Mouse (Mus musculus) ovary, adult 10 weeks (tissue): Measurements from ENCODE around the gene Tjp3. TPM values are rescaled to one million over a fixed set of nuclear protein-coding genes. Genes with fewer than 3 reads are reported as not detected.

Experiments
- polyA plus RNA-seq: library from polyadenylated mRNA; stranded (reverse); fragments of 350-450 nt; fragmentation: Illumina TruSeq; extraction: RNeasy Lipid Tissue Mini Kit (QIAGEN cat#74804); gene quantifications from one replicate; pipeline ENCODE4 v1.2.3, GENCODE M21; 2014

Gene Tjp3
- not detected for polyA plus RNA-seq

DNA sequence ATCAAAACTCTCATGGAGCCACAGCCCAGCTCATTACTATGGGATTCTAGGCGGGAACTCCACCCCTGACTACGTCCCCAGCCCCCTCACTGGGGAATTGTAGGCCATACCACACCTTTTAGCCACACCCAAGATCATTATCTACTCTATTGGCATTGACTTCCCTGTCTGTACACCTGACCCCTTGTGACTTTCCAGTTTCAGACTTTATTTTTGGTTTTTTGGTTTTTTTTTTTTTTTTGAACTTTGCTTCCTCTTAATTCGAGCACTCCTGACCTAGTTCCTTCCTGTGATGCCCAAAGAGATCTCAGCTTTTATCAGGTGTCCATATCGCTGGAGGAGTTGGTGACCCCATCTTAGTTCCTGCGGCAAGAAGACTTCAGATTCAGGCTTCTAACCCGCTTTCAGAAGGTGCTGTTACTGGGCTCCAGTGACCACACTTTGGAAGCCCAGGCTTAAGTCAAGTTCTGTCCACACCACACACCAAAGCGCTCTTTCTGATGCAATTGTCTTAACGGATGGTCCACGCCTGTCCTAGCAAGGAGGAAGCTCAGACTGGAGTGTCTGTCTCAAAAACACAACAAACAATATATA lies at the start of gene Tjp3:
Gene Tjp3 (minus strand): TSS at position 71 of the 594 bp plus-strand sequence.

DNA sequence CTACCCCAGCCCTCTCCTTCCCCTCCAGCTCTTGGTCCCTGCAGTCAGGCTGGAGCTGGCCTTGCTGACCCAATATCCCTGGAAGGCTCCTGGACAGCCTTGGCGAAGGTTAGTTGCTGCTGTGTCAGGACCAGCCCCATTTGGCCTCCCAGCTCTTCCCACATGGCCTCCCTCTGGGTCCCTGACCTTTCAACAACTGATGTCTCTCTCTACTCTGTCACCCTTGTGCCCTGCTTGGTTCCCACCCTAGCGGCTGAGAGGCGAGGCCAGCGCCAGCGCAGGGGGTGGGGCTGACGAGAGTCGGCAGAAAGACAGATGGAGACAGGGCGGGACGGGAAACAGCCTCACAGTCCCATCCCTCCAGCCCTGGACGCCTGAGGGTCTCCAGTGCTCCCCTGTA lies 37.0 kb upstream of the Tjp3 start, which contains the start of gene Tbxa2r:
Gene Tbxa2r (plus strand): TSS at position 346 of the 400 bp plus-strand sequence.

DNA sequence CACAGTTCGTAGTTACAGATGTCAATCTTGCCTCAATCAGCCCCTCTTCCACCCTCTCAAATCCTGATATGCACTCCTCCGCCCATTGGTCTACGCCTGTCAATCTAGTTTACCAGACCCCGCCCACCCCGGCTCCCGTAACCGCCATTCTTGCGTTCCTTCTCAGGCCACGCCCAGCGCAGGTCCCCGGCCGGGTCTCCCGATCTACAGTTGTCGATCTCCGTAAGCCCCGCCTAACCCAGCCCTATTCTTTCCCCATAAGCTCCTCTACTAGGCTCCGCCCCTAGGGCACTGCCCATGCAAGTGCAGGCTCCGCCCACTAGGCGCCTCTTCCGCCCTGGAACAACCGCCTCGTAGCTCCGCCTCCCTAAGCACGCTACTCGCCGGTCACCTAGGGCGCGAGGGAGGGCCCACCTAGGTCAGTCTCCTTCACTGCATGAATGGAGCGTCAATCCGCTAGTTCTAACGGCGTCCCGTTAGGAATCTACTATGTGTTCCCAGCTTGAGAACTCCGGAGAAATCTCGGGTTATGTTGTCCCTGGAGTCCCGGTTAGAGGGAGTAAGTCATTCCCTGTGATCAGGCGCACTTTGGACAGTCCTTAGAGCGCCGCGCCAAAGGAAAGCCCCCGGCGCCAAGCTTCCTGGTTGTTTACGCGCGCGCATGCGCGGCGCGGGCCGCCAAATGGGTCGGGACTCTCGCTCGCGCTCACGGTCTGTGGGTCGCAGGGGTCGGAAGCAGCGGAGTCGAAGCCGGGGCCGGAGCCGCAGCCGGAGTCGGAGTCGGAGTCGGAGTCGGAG lies 29.4 kb upstream of the Tjp3 start, which contains the start of gene Cactin:
Gene Cactin (plus strand): TSS at position 554 of the 798 bp plus-strand sequence.

DNA sequence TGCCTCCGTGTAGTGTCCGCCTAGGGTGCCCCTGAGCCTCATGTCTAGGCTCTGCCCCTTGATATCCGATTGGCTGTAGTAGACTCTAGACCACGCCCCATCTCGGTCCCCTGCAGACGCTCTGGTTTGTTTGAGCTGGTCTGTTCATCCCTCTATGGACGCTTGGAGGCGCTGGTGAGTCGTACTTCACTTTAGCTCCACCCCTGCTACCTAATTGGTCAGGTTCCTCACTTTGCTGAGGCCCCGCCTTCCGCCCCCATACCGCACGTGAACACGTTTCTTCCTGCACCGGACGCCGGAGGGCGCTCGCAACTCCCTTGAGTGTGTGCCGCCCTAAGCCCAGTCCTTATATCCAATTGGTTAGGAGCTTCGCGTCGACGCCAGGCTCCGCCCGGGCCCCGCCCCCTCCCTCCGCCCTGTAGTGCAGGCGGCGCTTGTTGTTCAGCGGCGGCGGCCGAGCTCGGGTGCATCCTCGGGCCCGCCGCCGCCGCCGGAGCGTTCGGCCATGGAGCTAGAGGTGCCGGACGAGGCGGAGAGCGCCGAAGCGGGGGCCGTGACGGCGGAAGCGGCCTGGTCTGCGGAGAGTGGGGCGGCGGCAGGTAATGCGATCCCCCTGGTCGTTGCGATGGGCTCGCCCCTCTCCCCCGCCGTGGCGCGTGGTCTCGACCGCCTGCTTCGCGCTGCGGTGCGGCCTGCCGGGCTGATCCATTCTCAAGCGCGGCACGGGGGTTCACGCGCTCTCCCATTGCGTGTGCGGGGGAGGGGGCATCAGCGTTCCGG lies 1.4 kb upstream of the Tjp3 start, which contains the start of gene Pip5k1c:
Gene Pip5k1c (plus strand): TSS at position 410 of the 780 bp plus-strand sequence.

DNA sequence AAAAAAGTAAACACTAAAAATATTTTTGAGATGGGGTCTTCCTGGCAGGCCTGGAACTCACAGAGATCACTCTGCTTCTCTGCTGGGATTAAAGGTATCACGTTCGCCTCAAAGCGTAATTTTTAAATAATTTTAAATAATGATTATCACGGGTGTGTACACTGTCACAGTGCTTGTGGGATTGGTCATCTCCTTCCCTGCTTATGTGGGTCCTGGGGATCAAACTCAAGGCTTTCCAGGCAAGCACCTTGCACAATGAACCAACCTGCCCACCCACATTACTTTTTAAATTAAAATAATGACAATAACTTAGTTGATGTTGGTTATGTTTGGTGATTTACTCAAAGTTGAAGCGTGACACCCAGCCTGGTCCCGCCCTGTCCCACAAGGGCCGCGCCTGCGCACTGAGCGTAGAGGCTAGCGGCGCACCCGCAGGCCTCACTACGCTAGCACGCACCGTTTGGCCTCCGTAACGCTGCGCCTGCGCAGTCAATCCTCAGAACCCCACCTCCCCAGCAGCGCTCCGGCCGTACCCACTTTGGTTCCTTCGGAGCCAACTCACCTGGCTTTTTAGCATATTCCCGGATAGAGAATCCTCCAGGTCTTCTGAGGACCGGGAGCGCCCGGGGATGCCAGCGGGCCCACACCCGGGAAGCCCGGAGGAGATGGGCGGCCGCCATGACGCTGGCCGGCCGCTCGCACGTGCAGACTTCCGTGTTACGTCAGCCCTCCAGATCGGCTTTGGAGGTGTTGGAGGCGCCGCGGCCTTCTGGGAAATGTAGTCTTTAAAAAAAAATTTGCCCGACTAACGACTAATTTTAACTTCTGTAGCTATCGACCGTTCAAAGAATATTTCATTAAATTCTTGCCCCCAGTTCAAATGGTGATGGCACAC lies 24.9 kb downstream of the Tjp3 start, which contains the start of the genes Mrpl54 and Apba3:
Gene Mrpl54 (minus strand): TSS at position 724 of the 895 bp plus-strand sequence.
Gene Apba3 (plus strand): TSS at position 750 of the 895 bp plus-strand sequence.

DNA sequence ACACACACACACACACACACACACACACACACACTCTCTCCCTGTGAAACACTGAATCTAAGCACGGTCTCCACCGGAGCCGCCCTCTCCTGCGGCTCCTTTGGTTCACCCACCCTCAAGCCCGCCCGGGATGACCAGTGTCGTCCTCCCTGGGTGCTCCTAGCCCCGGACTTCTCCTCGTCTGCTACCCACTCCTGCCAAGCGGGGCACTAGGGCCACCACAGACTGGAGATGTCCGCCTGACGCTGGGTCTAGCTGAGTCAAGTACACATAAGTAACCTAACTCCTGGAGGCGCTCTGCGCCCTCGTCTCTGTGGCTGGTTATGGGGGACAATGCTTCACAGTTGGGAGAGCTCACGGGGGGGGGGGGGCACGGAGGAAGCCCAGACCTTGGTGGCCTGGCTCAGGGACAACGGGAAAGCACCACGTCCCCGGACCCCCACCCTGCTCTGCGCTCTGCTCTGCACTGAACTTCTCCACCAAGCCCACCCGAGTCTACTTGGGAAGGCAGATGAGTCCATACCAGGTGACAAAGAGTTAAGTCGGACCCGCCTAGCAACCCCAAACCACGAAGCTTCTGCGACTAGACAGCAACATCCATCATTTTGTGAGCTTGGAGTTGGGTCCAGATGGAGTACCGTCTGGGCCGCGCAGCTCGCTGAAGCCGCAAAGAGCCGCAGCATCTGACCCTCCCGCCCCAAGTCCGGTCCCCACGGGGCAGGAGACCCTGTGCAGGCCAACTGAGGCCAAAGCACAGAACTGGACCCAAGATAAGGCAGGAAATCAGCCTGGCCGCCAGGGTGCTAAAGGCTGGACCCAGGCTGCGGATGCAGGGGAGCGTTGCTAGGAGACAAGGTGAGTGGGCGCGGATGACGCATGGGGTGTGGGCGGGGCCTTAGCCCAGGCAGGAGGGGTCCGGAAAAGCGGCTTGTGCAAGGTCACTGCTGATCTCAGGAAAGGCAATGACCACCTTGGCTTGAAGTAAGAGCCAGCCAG lies 38.7 kb downstream of the Tjp3 start, which contains the start of gene Matk:
Gene Matk (plus strand): TSS at position 512 of the 996 bp plus-strand sequence.

DNA sequence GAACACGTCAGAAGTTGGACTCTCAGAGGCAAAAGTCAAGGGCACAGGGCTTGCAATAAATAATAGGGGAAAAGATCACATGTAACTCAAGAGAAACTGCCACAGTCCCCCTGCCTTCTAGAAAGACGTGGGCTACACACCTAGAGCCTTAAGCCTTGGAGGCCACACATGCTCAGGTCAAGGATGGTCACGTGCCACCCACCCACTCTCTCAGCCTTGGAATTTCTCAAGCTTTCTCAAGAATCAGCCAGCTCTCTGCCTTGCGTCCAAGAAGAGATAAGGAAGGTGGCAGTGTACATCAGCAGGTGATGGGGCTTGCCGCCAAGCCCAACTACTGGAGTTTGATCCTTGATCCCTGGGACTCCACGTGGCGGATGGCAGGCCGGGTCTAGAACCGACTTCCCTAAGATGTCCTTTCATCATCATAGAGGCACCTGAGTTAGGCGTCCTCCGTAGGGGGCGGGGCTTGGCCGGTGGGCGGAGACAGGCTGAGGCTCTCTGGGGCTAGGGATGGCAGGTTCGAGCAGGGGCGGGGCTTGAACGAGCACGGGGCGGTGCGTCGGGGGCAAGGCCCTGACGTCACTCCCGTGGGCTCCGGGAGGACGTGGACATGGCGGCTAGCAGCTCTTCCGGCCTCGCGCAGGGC lies 58.7 kb downstream of the Tjp3 start, which contains the start of gene Zfr2:
Gene Zfr2 (plus strand): TSS at position 576 of the 646 bp plus-strand sequence.

DNA sequence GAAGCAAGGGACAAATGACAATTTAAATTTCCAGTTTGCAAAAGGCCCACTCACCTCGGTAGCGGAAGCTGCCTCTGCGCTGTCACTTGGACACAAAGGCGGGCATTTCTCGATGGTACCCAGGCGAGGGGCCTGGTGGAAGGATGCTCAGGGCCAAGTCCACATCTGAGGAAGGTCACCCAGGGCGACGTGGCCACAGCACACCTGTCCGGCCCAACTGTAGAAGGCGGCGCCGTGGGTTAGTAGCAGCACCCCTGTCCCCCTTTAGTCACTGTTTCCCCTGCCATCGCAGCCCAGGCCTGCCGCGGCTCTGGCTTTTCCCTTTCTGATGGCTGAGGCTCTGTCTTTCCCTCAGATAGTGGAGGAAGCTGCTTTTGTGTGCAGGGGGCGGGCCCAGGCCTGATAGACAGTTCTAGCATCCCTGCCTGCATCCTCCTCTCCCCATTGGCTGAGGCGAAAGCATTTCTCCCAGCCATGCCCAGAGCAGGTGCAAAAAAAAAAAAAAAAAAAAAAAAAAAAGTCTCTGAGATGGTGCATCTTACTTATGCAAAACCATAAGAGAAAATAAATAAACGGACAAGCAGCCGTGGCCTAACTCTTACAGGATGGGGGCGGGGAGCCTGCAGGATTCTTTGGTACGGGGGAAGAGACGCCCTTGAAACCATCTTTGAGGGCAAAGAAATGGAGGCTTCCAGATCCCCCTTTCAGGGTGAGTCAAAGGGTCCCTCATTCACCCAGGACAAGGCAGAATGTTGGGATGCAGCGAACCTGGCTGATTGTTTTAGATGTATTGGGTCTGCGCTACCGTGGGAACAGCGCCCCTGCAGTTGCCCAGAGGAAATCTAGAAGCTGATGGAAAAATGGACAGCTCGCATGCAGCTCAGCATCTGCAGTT lies 60.7 kb downstream of the Tjp3 start, which contains the start of gene Atcay:
Gene Atcay (minus strand): TSS at position 396 of the 895 bp plus-strand sequence.

Other genes with a start within 250 kb of the Tjp3 start
- gene Sgta, start 231.4 kb downstream of the Tjp3 start, polyA plus RNA-seq, result 0.66 TPM
- not detected for gene Thop1, start 221.5 kb downstream of the Tjp3 start, polyA plus RNA-seq
- 0.77 TPM for gene Creb3l3, start 192.7 kb downstream of the Tjp3 start, polyA plus RNA-seq
- gene Map2k2, start 185.7 kb downstream of the Tjp3 start, polyA plus RNA-seq, result 1.1 TPM
- gene Zbtb7a, start 156.4 kb downstream of the Tjp3 start, polyA plus RNA-seq, result 17.8 TPM
- gene Pias4, start 123.7 kb downstream of the Tjp3 start, polyA plus RNA-seq, result 0.46 TPM
- gene Eef2, start 115.0 kb downstream of the Tjp3 start, polyA plus RNA-seq, result 6.8 TPM
- gene Dapk3, start 108.6 kb downstream of the Tjp3 start, polyA plus RNA-seq, result not detected
- gene 4930442H23Rik, start 107.7 kb downstream of the Tjp3 start, polyA plus RNA-seq, result not detected
- not detected for gene Nmrk2, start 89.5 kb downstream of the Tjp3 start, polyA plus RNA-seq
- gene Atcay, start 60.7 kb downstream of the Tjp3 start, polyA plus RNA-seq, result not detected
- gene Zfr2, start 58.4 kb downstream of the Tjp3 start, polyA plus RNA-seq, result 0.66 TPM
- gene Matk, start 38.6 kb downstream of the Tjp3 start, polyA plus RNA-seq, result not detected
- gene Mrpl54, start 24.6 kb downstream of the Tjp3 start, polyA plus RNA-seq, result not detected
- not detected for gene Apba3, start 24.6 kb downstream of the Tjp3 start, polyA plus RNA-seq
- gene Pip5k1c, start 1.4 kb upstream of the Tjp3 start, polyA plus RNA-seq, result 2.6 TPM
- 0.17 TPM for gene Cactin, start 29.5 kb upstream of the Tjp3 start, polyA plus RNA-seq
- gene Tbxa2r, start 37.1 kb upstream of the Tjp3 start, polyA plus RNA-seq, result not detected
- not detected for gene Gipc3, start 51.7 kb upstream of the Tjp3 start, polyA plus RNA-seq
- 4.2 TPM for gene Hmg20b, start 58.9 kb upstream of the Tjp3 start, polyA plus RNA-seq
- not detected for gene Mfsd12, start 65.9 kb upstream of the Tjp3 start, polyA plus RNA-seq
- not detected for gene 4930404N11Rik, start 74.2 kb upstream of the Tjp3 start, polyA plus RNA-seq
- gene Fzr1, start 86.9 kb upstream of the Tjp3 start, polyA plus RNA-seq, result 0.26 TPM
- not detected for gene Dohh, start 92.8 kb upstream of the Tjp3 start, polyA plus RNA-seq
- gene Gm48551, start 92.9 kb upstream of the Tjp3 start, polyA plus RNA-seq, result not detected
- 0.88 TPM for gene Gm48552, start 97.4 kb upstream of the Tjp3 start, polyA plus RNA-seq
- not detected for gene Smim24, start 101.5 kb upstream of the Tjp3 start, polyA plus RNA-seq
- gene Nfic, start 164.1 kb upstream of the Tjp3 start, polyA plus RNA-seq, result 14.2 TPM
- gene Celf5, start 191.1 kb upstream of the Tjp3 start, polyA plus RNA-seq, result not detected
- not detected for gene Ncln, start 204.8 kb upstream of the Tjp3 start, polyA plus RNA-seq
- gene S1pr4, start 208.6 kb upstream of the Tjp3 start, polyA plus RNA-seq, result not detected
- not detected for gene Gna15, start 232.6 kb upstream of the Tjp3 start, polyA plus RNA-seq